Mouse (Mus musculus) lung, embryonic 15.5 days (tissue): ENCODE results near the gene Srsf9. TPM values are rescaled to one million over a fixed set of nuclear protein-coding genes. Genes with fewer than 3 reads are reported as not detected.

Experiments
- ATAC-seq: fragments of 200-750 bp; cut with Nextera tagmentation; 2 replicates; pipeline ENCODE4 v1.8.0; 2017; ENCODE audit warnings: moderate number of reproducible peaks, borderline replicate concordance; ENCODE audit not compliant: low FRiP score, low TSS enrichment; ENCODE audit errors: extremely low read depth
- H3K27ac ChIP-seq: fragments of 300-500 bp; sonication (generic); 2 replicates; pipeline ENCODE4 v1.5.1; 2015; ENCODE audit warnings: moderate library complexity, mild to moderate bottlenecking, inconsistent platforms
- H3K27me3 ChIP-seq: fragments of 300-500 bp; sonication (generic); 2 replicates; pipeline ENCODE4 v1.6.1; 2015; ENCODE audit warnings: inconsistent platforms
- H3K36me3 ChIP-seq: fragments of 300-500 bp; sonication (generic); 2 replicates; pipeline ENCODE4 v1.6.1; 2015; ENCODE audit warnings: inconsistent platforms
- H3K4me1 ChIP-seq: fragments of 300-500 bp; sonication (generic); 2 replicates; pipeline ENCODE4 v1.6.1; 2015; ENCODE audit warnings: inconsistent platforms
- H3K4me2 ChIP-seq: fragments of 300-500 bp; sonication (generic); 2 replicates; pipeline ENCODE4 v1.6.1; 2015; ENCODE audit warnings: inconsistent platforms, mild to moderate bottlenecking, moderate library complexity
- H3K4me3 ChIP-seq: fragments of 300-500 bp; sonication (generic); 2 replicates; pipeline ENCODE4 v1.5.1; 2015; ENCODE audit warnings: mild to moderate bottlenecking, inconsistent platforms
- H3K9ac ChIP-seq: fragments of 300-500 bp; sonication (generic); 2 replicates; pipeline ENCODE4 v1.6.1; 2015; ENCODE audit warnings: inconsistent platforms
- H3K9me3 ChIP-seq: fragments of 300-500 bp; sonication (generic); 2 replicates; pipeline ENCODE4 v1.6.1; 2016; ENCODE audit warnings: inconsistent platforms
- WGBS: fragments of 180-500 bp; shearing (Covaris S2); methylation state at CpG from one replicate; pipeline ENCODE4 v1.1.7; 2015; 5-methylcytosine and 5-hydroxymethylcytosine counted together
- polyA plus RNA-seq: library from polyadenylated mRNA; unstranded; fragments of >200 nt; fragmentation: Nextera tagmentation; extraction: Ambion mirVana; gene quantifications from 2 replicates; pipeline ENCODE4 v1.2.1, GENCODE M21; 2015

Srsf9 gene
- polyA plus RNA-seq, 1 experiment from 2014 or later: 262 TPM

GRCm38 (mm10) chr5:115330955-115331354, 4.0 kb downstream of the Srsf9 start:
- no peak overlapping the region for H3K4me2 ChIP-seq
- 81% methylated on average over 9 of the region's 9 CpGs for WGBS
- H3K4me1 ChIP-seq: peaks cover 20% of the 10 kb centered on the region
- no peaks in the 10 kb centered on the region for H3K27me3 ChIP-seq
- H3K9me3 ChIP-seq: no peaks in the 10 kb centered on the region
- no peak for ATAC-seq
- H3K9ac ChIP-seq: no peak overlapping the region
- H3K27ac ChIP-seq: no peak overlapping the region
- peaks cover 57% of the 10 kb centered on the region for H3K36me3 ChIP-seq
- H3K4me3 ChIP-seq: no peak overlapping the region

- Histone ChIP-seq H3K4me1 (peaks cover 9% of the 10 kb centered on the region), H3K36me3 (peaks cover 62% of the 10 kb centered on the region), H3K4me2 (no peak overlapping the region), H3K27me3 (no peaks in the 10 kb centered on the region), H3K9ac (no peak overlapping the region), H3K4me3 (no peak overlapping the region), H3K27ac (no peak overlapping the region), H3K9me3 (no peaks in the 10 kb centered on the region)
- WGBS: 71% methylated on average over 3 of the region's 3 CpGs
- no peak for ATAC-seq
Observed at GRCm38 (mm10) chr5:115333626-115334025, 6.6 kb downstream of the Srsf9 start.

DNA sequence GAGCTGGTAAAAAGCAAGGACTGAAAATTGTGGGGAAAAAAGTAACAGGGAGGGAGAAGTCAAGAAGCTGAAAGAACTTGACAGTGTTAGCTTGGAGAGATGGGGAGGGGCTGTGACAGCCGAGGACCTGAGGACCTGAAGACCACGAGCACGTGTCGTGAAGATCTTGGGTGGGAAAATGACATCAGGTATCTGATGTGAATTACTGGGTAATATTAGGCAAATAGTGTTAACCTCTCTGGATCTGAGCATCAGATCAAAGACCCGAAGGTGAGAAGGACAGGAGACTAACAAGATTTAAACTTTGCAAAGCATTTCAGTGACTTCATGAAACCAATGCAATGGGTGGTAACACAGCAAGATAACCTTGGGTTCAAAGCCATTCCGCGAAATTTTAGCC, 13.0 kb downstream of the Srsf9 start:
- Histone ChIP-seq H3K36me3 (peaks cover 43% of the 10 kb centered on the region), H3K9ac (peak overlapping the region; percentile 78), H3K27me3 (no peaks in the 10 kb centered on the region), H3K4me3 (peak overlapping the region; percentile 69), H3K27ac (no peak overlapping the region), H3K9me3 (no peaks in the 10 kb centered on the region), H3K4me2 (peak overlapping the region; percentile 60), H3K4me1 (peaks cover 24% of the 10 kb centered on the region)
- no peak for ATAC-seq
- 16% methylated on average over 7 of the region's 7 CpGs for WGBS

DNA sequence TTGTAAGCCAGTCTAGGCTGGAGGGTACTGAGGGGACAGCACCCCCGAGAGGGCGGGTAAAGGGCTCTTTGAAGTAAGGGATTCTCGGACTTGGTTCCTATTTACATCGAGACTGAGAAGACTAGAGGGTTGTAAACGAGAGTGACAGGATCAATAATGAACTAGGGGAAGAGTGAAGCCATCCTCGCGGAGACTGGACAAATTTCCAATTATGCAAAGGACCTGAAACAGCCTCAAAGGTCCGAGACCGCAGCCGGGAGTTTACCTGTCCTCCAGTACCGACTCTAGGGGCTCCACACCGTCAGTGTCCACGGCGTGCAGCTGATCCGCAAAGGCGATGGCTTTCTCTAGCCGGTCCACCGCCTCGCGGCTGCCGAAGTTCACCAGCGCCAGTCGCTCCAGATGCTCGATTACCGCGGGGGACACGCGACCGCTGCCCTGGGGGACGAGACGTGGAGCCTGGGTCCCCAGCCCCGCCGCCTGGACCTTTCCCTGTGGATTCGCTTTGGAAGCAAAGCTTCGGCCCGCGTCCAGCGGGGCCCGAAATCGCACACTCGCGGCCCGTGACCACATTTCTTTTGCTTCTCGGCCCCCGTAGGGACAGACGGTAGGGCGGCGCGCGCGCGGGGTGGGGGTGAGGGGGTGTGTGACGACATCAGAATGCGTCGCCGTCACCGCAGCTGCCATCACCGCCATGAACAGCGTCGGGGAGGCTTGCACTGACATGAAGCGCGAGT, 13.8 kb downstream of the Srsf9 start, which contains the start of the genes Gatc and Triap1:
Gatc (minus strand) TSS at position 602 of the 737 bp plus-strand sequence.
Triap1 (plus strand) TSS at position 649 of the 737 bp plus-strand sequence.
- Histone ChIP-seq H3K27ac (peak within 1 kb of the TSS; percentile 69), H3K4me2 (peak within 1 kb of the TSS; percentile 60), H3K36me3 (peaks cover 43% of the 10 kb centered on the region), H3K27me3 (no peaks in the 10 kb centered on the region), H3K9me3 (no peaks in the 10 kb centered on the region), H3K4me1 (peaks cover 24% of the 10 kb centered on the region), H3K4me3 (peak within 1 kb of the TSS; percentile 69), H3K9ac (peak within 1 kb of the TSS; percentile 78)
- peak; percentile 93 for ATAC-seq
- WGBS: under 1% methylated on average over 62 of the region's 62 CpGs

DNA sequence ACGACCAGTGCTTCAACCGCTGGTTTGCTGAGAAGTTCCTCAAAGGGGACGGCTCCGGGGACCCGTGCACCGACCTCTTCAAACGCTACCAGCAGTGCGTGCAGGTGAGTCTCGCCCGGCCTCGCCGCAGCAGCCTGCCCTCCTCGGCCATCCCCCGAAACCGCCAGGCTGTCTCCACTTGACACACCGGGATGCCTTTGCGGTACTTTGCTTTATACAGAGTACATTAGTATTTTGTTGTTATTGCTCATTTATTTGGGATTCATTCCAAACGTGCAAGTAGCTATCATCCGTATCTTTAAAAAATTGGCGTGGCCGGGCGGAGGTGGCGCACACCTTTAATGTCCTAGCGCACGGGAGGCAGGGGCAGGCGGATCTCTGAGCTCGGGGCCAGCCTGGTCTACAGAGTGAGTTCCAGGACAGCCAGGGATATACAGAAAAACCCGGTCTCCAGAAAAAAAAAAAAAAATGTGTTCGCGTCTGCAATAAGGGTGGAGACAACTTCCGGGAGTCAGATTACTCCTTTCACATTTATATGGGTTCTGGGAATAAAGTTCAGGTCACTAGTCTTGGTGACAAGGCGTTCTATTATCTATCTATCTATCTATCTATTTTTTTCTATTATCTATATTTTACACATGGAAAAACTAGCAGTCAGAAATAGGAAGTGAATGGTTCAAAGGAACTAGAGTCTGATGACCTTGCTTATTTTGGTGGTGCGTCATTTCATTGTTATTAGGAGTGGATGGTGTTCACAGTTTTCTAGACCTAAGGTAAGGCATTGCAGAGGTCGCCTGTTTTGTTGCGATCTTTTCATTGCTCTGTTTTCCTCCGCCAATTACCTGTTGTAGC, 14.6 kb downstream of the Srsf9 start:
- Histone ChIP-seq H3K27ac (peak overlapping the region; percentile 69; the same call in 1 of the 2 replicates), H3K36me3 (peaks cover 43% of the 10 kb centered on the region), H3K4me1 (peaks cover 24% of the 10 kb centered on the region), H3K9ac (peak overlapping the region; percentile 78), H3K4me2 (peak overlapping the region; percentile 60), H3K4me3 (peak overlapping the region; percentile 69), H3K27me3 (no peaks in the 10 kb centered on the region), H3K9me3 (no peaks in the 10 kb centered on the region)
- 9% methylated on average over 36 of the region's 36 CpGs for WGBS
- 0 out of 2 replicates have a peak, but pooled peaks have one; percentile 19 for ATAC-seq

DNA sequence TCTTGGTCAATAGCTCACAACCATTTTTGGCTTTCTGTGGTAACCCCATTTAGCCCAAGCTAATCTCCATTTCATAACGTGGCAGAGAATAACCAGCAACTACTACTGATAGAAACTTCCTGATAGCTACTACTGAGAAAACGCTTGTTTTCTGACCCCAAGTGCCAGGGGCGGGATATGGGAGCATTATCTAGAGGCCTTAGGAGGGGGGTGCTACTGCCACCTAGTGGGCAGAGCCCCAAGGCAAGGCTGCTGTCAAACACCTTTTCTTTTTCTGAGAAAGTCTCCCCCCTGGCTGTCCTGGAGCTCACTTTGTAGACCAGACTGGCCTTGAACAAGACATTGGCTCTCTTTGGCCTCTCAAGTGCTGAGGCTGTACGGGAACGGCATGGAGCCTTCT, 20.6 kb downstream of the Srsf9 start:
- Histone ChIP-seq H3K4me3 (peak overlapping the region; percentile 90), H3K4me2 (peak overlapping the region; percentile 70), H3K36me3 (peaks cover 38% of the 10 kb centered on the region), H3K27me3 (no peaks in the 10 kb centered on the region), H3K9me3 (no peaks in the 10 kb centered on the region), H3K27ac (no peak overlapping the region), H3K4me1 (peaks cover 16% of the 10 kb centered on the region), H3K9ac (peak overlapping the region; percentile 91)
- ATAC-seq: no peak
- under 1% methylated on average over 5 of the region's 5 CpGs for WGBS

DNA sequence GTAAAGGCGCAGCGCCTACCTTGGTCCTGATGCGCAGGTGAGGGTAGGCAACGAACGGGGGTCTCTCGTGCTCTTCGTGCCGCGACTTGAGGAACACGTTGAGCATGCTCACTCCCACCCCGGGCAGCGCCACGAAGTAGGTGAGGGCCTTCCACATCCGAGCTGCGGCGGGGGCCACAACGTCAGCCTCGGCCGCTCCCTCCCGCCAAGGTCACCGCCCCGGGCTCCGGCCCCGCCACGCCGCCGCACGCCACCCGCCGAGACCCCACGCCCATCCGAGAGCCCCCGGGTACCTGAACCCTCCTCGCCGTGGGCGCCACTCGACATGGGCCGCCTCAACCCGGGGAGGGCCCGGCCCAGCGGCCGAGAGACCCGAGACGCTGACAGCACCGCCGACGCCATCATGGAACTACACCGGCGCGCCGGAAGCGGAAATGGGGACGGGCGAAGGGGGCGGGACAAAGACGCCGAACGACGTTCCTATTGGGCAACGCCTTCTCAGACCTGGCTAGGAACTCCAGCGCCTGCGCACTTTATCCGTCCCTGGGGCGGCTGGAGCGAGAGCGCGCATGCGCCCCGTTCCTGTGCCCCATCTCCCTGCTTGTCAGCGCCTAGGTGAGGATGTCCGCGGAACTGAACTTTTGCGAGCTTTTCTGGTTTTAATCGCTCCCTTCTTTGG, 21.7 kb downstream of the Srsf9 start, which contains the start of gene Cox6a1:
Cox6a1 (minus strand) TSS at position 436 of the 679 bp plus-strand sequence.
- 0% methylated on average over 67 of the region's 74 CpGs for WGBS
- H3K36me3 ChIP-seq: peaks cover 27% of the 10 kb centered on the region
- no peaks in the 10 kb centered on the region for H3K9me3 ChIP-seq
- ATAC-seq: peak; percentile 92
- H3K4me1 ChIP-seq: peaks cover 13% of the 10 kb centered on the region
- peak within 1 kb of the TSS; percentile 91 for H3K9ac ChIP-seq
- no peaks in the 10 kb centered on the region for H3K27me3 ChIP-seq
- peak within 1 kb of the TSS; percentile 90 for H3K4me3 ChIP-seq
- H3K4me2 ChIP-seq: peak within 1 kb of the TSS; percentile 70
- H3K27ac ChIP-seq: peak within 1 kb of the TSS; percentile 78

GRCm38 (mm10) chr5:115349225-115349555, 22.2 kb downstream of the Srsf9 start:
- ATAC-seq: peak; percentile 11; the same call in 1 of the 2 replicates
- Histone ChIP-seq H3K27ac (peak overlapping the region; percentile 78), H3K4me2 (peak overlapping the region; percentile 70), H3K4me1 (peaks cover 13% of the 10 kb centered on the region), H3K9me3 (no peaks in the 10 kb centered on the region), H3K36me3 (peaks cover 22% of the 10 kb centered on the region), H3K27me3 (no peaks in the 10 kb centered on the region), H3K4me3 (peak overlapping the region; percentile 90), H3K9ac (peak overlapping the region; percentile 50)
- under 1% methylated on average over 18 of the region's 18 CpGs for WGBS

DNA sequence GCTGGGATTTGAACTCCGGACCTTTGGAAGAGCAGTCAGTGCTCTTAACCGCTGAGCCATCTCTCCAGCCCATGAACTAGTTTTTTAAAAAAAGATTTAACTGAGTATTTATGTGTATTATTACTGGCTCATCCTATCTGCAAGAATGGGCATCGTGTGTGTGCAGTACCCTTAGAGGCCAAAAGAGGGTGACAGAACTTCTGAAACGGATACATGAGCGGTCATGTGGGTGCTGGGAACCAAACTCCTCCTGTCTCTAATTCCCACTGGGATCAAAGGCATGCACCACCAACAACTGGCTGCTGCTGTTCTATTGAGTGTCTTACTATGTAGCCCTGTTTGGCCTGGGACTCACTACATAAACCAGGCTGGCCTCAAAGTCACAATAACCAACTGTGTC, 24.4 kb downstream of the Srsf9 start:
- no peak overlapping the region for H3K27ac ChIP-seq
- WGBS: 74% methylated on average over 5 of the region's 5 CpGs
- peaks cover 13% of the 10 kb centered on the region for H3K4me1 ChIP-seq
- no peak for ATAC-seq
- H3K27me3 ChIP-seq: no peaks in the 10 kb centered on the region
- H3K36me3 ChIP-seq: peaks cover under 1% of the 10 kb centered on the region; the same call in 1 of the 2 replicates
- no peak overlapping the region for H3K4me3 ChIP-seq
- H3K4me2 ChIP-seq: no peak overlapping the region
- H3K9me3 ChIP-seq: no peaks in the 10 kb centered on the region
- H3K9ac ChIP-seq: no peak overlapping the region

GRCm38 (mm10) chr5:115355070-115355469, 28.1 kb downstream of the Srsf9 start:
- 25% methylated on average over 13 of the region's 13 CpGs for WGBS

GRCm38 (mm10) chr5:115358872-115359271, 31.9 kb downstream of the Srsf9 start:
- Histone ChIP-seq H3K4me2 (no peak overlapping the region), H3K36me3 (no peaks in the 10 kb centered on the region), H3K27ac (no peak overlapping the region), H3K27me3 (no peaks in the 10 kb centered on the region), H3K4me3 (no peak overlapping the region), H3K9me3 (no peaks in the 10 kb centered on the region), H3K4me1 (no peaks in the 10 kb centered on the region), H3K9ac (no peak overlapping the region)
- peak; percentile 65 for ATAC-seq
- 1% methylated on average over 12 of the region's 12 CpGs for WGBS

More at GRCm38 (mm10) chr5:115355070-115355469, 28.1 kb downstream of the Srsf9 start:
- no peak for ATAC-seq
- Histone ChIP-seq H3K9ac (no peak overlapping the region), H3K27ac (no peak overlapping the region), H3K4me3 (no peak overlapping the region), H3K36me3 (no peaks in the 10 kb centered on the region), H3K9me3 (no peaks in the 10 kb centered on the region), H3K4me2 (no peak overlapping the region), H3K27me3 (no peaks in the 10 kb centered on the region), H3K4me1 (no peaks in the 10 kb centered on the region)
